Mouse (Mus musculus) erythroblast, embryonic 14.5 days (primary cell): Measurements from ENCODE around the gene Slc35b3.

ENCODE experiments used
- GATA1 ChIP-seq: IDR thresholded peaks from 2 replicates; pipeline ENCODE4 v1.6.1; 2012; ENCODE audit warnings: low read length, inconsistent platforms, mixed read lengths
- TAL1 ChIP-seq: IDR thresholded peaks from 3 replicates; pipeline ENCODE4 v1.6.1; 2012; ENCODE audit warnings: low read length, inconsistent platforms, mixed read lengths

GRCm38 (mm10) chr13:38892364-38892763 is 68.3 kb downstream of the Slc35b3 start:
- TF ChIP-seq TAL1 = no peak
- TF ChIP-seq GATA1 = no peak
